Mouse (Mus musculus) hindbrain, embryonic 11.5 days (tissue): ENCODE data around the gene Gm28230. TPM values are rescaled to one million over a fixed set of nuclear protein-coding genes. Genes with fewer than 3 reads are reported as not detected.

Experiments
- ATAC-seq: fragments of 200-750 bp; cut with Nextera tagmentation; 2 replicates; pipeline ENCODE4 v1.8.0; 2017; ENCODE audit warnings: mild to moderate bottlenecking, moderate TSS enrichment, moderate library complexity; ENCODE audit not compliant: low FRiP score
- DNase-seq: peaks from one replicate; pipeline ENCODE4 v3.0.0-alpha.2; 2015; ENCODE audit warnings: low spot score
- H3K27ac ChIP-seq: fragments of 300-500 bp; sonication (generic); 2 replicates; pipeline ENCODE4 v1.5.1; 2014; ENCODE audit warnings: mild to moderate bottlenecking, low read depth, low read length
- H3K27me3 ChIP-seq: fragments of 300-500 bp; sonication (generic); 2 replicates; pipeline ENCODE4 v1.6.1; 2014; ENCODE audit warnings: mild to moderate bottlenecking, low read length, moderate library complexity, mixed read lengths; ENCODE audit not compliant: control insufficient read depth, insufficient read depth
- H3K36me3 ChIP-seq: fragments of 300-500 bp; sonication (generic); 2 replicates; pipeline ENCODE4 v1.6.1; 2014; ENCODE audit warnings: mild to moderate bottlenecking, low read length, moderate library complexity, mixed read lengths; ENCODE audit not compliant: control insufficient read depth, insufficient read depth
- H3K4me1 ChIP-seq: fragments of 300-500 bp; sonication (generic); replicated peaks from 2 replicates; pipeline ENCODE4 v1.6.1; 2014; ENCODE audit warnings: low read length, mixed read lengths; ENCODE audit not compliant: control insufficient read depth, insufficient read depth
- H3K4me2 ChIP-seq: fragments of 300-500 bp; sonication (generic); replicated peaks from 2 replicates; pipeline ENCODE4 v1.6.1; 2014; ENCODE audit warnings: mild to moderate bottlenecking, low read depth, low read length
- H3K4me3 ChIP-seq: fragments of 300-500 bp; sonication (generic); 2 replicates; pipeline ENCODE4 v1.5.1; 2014; ENCODE audit warnings: low read depth, low read length
- H3K9ac ChIP-seq: fragments of 300-500 bp; sonication (generic); 2 replicates; pipeline ENCODE4 v1.6.1; 2014; ENCODE audit warnings: low read depth, low read length
- H3K9me3 ChIP-seq: fragments of 300-500 bp; sonication (generic); 2 replicates; pipeline ENCODE4 v1.6.1; 2016; ENCODE audit warnings: low read length; ENCODE audit not compliant: control insufficient read depth
- WGBS: fragments of 180-500 bp; shearing (Covaris S2); extraction: QIAGEN DNeasy Blood & Tissue Kit; methylation state at CpG from one replicate; pipeline ENCODE4 v1.1.7; 2014; 5-methylcytosine and 5-hydroxymethylcytosine counted together
- polyA plus RNA-seq: library from polyadenylated mRNA; unstranded; fragments of >200 nt; fragmentation: Nextera tagmentation; extraction: Ambion mirVana; gene quantifications from 2 replicates; pipeline ENCODE4 v1.2.1, GENCODE M21; 2014

Gm28230 gene
- polyA plus RNA-seq, 1 experiment from 2014 or later: 0.73 TPM

DNA sequence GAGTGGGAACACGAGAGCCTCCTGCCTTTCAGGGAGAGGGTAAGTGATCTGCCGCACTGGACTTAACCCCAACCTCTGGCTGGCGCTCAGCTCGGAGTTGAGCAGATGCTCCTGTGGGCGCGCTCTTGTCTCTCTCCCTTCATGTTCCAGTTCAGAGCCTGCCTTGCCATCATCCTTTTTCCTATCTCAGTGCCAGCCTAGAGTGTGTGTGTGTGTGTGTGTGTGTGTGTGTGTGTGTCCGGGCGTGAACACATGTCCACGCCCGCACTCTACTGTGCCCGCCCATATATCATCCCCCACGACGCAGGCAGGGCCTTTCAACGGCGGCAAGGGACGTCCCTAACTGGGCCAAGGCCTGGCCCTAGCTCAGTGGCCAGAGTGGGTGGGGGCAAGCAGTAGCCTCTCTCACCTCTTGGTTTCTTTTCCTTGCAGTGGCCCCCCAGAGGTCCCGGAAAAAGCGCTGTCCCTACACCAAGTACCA, 43.0 kb upstream of the Gm28230 start:
- under 1% methylated on average over 18 of the region's 18 CpGs for WGBS
- DNase-seq: no peak
- H3K9me3 ChIP-seq: no peaks in the 10 kb centered on the region
- peaks cover 8% of the 10 kb centered on the region for H3K4me1 ChIP-seq
- no peaks in the 10 kb centered on the region for H3K36me3 ChIP-seq
- no peak overlapping the region for H3K4me3 ChIP-seq
- no peak overlapping the region for H3K9ac ChIP-seq
- H3K4me2 ChIP-seq: no peak overlapping the region
- ATAC-seq: no peak
- peaks cover 91% of the 10 kb centered on the region for H3K27me3 ChIP-seq
- H3K27ac ChIP-seq: no peak overlapping the region

DNA sequence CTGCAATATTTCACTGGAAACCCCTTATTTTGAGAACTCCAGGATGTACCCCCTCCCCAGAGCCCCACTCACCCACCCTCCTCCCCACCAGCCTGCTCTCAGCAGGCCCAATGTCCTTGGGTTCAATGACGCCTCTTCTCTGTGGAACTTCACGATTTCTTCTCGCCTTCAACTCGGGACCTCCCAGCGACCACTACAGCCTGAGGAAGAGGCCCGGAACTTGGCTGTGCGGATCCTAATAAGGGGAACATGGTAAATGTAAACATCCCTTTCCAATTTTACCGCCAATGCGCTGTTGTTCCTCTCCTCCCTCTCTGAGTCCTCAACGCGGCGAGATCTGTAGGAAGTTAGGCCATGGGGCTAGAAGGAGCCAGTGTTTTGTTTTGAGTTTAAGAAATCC, 42.4 kb upstream of the Gm28230 start:
- no peak overlapping the region for H3K9ac ChIP-seq
- H3K36me3 ChIP-seq: no peaks in the 10 kb centered on the region
- H3K27me3 ChIP-seq: peaks cover 90% of the 10 kb centered on the region
- no peak for ATAC-seq
- H3K27ac ChIP-seq: no peak overlapping the region
- H3K4me3 ChIP-seq: no peak overlapping the region
- 2% methylated on average over 12 of the region's 12 CpGs for WGBS
- no peak overlapping the region for H3K4me2 ChIP-seq
- H3K9me3 ChIP-seq: no peaks in the 10 kb centered on the region
- DNase-seq: no peak
- H3K4me1 ChIP-seq: peaks cover 8% of the 10 kb centered on the region

DNA sequence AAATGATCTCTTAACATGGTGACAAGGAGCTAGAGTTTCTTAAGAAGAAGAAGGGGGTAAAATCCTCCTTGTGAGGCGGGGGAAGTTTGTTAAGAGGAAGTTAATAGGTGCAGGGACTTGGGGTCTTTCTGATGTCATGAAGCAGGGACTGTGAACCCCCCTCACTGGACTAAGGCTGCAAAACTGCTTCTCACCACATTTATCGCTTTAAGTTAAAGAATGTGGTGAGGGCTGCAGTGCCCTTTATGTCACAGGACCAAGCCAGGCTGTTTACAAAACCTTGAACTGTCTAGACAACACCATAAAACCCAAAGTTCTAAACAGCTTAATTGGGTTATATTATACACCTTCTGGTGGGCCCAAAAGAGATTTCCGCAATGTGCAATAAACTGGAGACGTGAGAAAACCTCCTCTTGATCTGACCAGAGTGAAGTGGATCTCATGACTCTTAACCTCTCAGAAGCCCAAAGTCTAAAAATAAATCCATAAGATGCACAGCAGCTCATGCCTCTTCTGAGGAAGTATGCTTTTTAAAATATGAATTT, 41.4 kb upstream of the Gm28230 start:
- ATAC-seq: no peak
- H3K4me1 ChIP-seq: peaks cover 8% of the 10 kb centered on the region
- WGBS: 12% methylated on average over 4 of the region's 4 CpGs
- H3K4me3 ChIP-seq: no peak overlapping the region
- H3K4me2 ChIP-seq: no peak overlapping the region
- no peaks in the 10 kb centered on the region for H3K36me3 ChIP-seq
- no peaks in the 10 kb centered on the region for H3K9me3 ChIP-seq
- no peak for DNase-seq
- no peak overlapping the region for H3K27ac ChIP-seq
- peaks cover 92% of the 10 kb centered on the region for H3K27me3 ChIP-seq
- H3K9ac ChIP-seq: no peak overlapping the region

DNA sequence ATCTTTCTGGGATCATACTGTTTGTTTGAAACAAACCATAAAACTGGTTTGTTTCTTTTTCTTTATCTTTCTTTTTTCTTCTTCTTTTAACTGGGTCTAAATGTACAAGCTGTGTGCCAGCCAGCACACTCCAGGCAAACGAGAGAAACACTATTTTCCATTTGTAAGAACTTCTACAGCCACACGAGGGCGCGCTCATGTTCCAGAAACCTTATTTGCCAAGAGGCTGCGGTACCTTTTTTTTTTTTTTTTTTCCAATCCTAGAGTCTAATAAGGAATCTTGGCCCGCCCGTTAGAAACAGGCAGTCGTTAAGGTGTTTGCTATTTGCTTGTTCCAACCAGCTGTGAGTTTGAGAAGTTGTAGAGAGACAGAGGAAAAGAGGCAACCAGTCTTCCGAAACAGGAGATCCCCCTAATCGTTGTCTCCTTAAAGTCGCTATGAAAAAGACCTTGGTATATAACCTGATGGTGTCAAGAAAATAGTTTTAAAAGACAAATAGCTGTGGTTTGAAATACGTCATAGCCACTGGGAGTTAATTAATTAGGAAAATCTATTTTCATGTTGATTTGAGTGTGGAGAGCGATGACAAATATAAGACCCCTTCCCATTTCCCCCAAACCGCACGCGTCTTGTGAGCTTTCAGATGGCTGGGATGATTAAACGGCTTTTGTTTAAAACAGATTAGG, 40.1 kb upstream of the Gm28230 start:
- H3K4me2 ChIP-seq: no peak overlapping the region
- no peaks in the 10 kb centered on the region for H3K9me3 ChIP-seq
- H3K36me3 ChIP-seq: no peaks in the 10 kb centered on the region
- H3K27ac ChIP-seq: no peak overlapping the region
- WGBS: 4% methylated on average over 17 of the region's 17 CpGs
- H3K4me1 ChIP-seq: peaks cover 8% of the 10 kb centered on the region
- no peak overlapping the region for H3K9ac ChIP-seq
- H3K4me3 ChIP-seq: no peak overlapping the region
- no peak for ATAC-seq
- peaks cover 86% of the 10 kb centered on the region for H3K27me3 ChIP-seq
- DNase-seq: peak; percentile 86

DNA sequence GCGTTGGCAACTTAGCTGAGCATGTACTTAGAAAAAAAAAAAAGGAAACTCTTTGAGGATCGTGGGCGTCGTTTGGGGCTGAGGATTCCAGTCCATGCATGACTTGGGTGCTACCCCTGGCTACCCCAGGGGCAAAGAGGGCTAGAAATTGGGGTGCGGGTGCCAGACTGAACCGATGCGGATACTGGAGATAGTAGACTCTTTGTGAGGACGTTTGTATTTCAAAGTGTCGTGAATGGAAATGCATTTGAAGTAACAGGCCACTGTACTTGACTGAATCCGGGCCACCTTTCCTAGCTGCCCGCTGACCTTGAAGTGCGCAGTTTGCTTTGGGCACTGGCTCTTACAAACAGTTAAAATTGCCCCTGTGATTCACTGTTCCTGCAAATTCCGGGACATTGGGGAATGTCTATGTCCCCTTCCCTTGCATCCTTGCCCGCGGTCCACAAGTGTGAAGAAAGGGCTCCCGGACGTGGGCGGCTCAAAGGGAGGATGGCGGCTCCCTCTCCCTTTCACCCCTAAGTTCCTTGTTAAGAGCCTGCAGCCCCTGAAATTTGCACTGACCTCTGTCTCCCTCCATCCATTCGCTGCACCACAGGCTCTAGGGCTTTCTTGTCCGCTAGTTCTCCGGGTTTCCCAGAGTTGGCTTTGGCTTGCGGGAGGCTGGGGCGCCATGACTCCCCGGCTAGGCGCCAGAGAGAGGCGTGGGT, 39.4 kb upstream of the Gm28230 start:
- DNase-seq: no peak
- 1% methylated on average over 27 of the region's 27 CpGs for WGBS
- H3K9ac ChIP-seq: no peak overlapping the region

DNA sequence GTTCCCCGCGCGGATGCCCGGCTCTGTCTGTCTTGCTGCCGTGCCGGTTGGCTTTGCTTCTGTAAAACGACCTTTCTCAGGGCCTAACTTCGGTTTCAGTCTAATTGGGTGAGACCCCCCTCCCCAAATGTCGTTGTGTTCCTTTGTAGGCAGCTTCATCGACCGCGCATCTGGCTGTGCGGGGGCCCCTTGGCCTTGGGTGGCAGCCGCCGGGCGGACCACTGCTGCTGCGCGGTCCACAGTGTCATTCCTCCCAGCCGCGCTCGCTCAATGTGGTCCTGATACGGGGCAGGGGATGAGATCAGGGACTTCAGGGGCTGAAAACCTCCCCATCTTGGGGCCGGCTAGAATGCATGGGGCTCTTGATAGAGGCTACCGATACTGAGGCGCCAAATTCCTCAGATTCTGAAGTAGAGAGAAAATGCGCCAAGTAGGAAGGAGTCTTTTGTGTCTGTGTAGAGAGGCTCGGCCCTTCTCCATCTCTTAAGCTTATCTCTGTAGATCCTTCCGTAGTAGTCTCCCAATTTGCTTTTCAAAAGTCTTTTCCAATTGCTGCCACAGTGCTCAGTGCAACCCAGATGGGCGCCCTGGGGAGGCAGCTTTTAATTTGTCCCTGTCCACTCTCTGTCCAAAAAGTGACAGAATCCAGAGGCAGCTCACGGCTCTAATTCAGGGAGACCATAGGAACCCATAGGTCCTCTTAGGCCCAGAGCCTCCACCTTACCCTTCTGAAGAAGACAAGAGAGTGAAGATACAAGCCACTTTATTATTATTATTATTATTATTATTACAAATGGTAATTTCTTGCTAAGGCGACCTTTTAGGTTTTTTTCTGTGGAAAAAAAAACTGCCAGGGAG, 38.6 kb upstream of the Gm28230 start:
- Histone ChIP-seq H3K4me2 (no peak overlapping the region), H3K36me3 (no peaks in the 10 kb centered on the region), H3K4me1 (peaks cover 6% of the 10 kb centered on the region), H3K9ac (no peak overlapping the region), H3K4me3 (no peak overlapping the region), H3K27ac (no peak overlapping the region), H3K9me3 (no peaks in the 10 kb centered on the region), H3K27me3 (peaks cover 86% of the 10 kb centered on the region)
- DNase-seq: no peak
- under 1% methylated on average over 31 of the region's 31 CpGs for WGBS
- ATAC-seq: no peak

More for the DNA sequence above, 39.4 kb upstream of the Gm28230 start:
- Histone ChIP-seq H3K4me2 (no peak overlapping the region), H3K27ac (no peak overlapping the region), H3K36me3 (no peaks in the 10 kb centered on the region), H3K9me3 (no peaks in the 10 kb centered on the region), H3K27me3 (peaks cover 86% of the 10 kb centered on the region), H3K4me1 (peaks cover 11% of the 10 kb centered on the region), H3K4me3 (no peak overlapping the region)
- no peak for ATAC-seq

DNA sequence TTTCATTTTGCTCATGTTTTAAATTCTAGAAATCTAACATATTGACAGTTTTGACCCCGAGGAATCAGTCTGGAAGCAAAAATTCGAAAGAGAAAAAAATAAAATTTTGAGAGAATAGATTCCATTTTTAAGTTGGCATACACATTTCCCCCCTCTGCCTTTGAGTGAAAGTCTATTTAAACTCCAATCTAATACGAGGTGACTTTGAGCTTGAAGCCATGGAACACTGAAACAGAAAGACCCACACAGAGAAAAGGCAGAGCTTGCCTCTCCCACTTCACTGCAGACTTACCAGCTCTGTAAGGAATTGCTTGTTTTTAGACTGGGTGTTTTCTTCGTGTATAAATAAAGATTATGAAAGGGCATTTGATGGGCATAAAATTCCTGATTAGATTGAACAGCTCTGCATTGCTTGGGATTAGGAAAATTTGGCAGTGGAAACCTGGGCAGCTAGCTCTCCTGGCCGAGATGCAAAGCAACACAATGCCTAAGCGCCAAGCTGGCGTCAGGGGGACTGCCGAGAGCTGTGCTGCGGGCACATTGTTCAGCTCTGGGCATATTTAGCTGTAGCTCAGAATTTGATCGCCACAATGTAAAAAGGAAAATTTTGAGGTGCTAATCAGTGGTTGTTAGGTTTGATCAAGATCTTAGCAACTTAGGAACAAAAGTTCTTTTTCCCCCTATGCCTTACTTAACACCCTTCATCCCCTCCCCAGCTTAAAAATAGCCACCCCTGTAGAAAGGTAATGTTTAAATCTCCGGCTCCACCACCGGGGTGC, 37.5 kb upstream of the Gm28230 start:
- no peak overlapping the region for H3K4me3 ChIP-seq
- H3K36me3 ChIP-seq: no peaks in the 10 kb centered on the region
- no peaks in the 10 kb centered on the region for H3K9me3 ChIP-seq
- H3K27me3 ChIP-seq: peaks cover 86% of the 10 kb centered on the region
- WGBS: 3% methylated on average over 12 of the region's 12 CpGs
- no peak overlapping the region for H3K27ac ChIP-seq
- H3K9ac ChIP-seq: no peak overlapping the region
- ATAC-seq (no peak), DNase-seq (no peak)
- H3K4me2 ChIP-seq: no peak overlapping the region
- H3K4me1 ChIP-seq: 0 out of 2 replicates have a peak, but pooled peaks cover 4% of the 10 kb centered on the region
